Mouse (Mus musculus): ENCODE data around the gene Maml3. TPM values are rescaled to one million over a fixed set of nuclear protein-coding genes. Genes with fewer than 3 reads are reported as not detected.
A peak's percentile ranks its signal among the peaks of the same experiment; 100 is the strongest.

The Maml3 gene
- polyA plus RNA-seq, 1 experiment from 2014 or later = 5.0 TPM

GRCm38 (mm10) chr3:51717909-51718308, 387.0 kb downstream of the Maml3 start:
- H3K27me3 ChIP-seq (replicated peaks; ENCODE audit: control insufficient read depth, insufficient read depth, low read length) = no peaks in the 10 kb centered on the region
- no peaks in the 10 kb centered on the region for H3K4me1 ChIP-seq (replicated peaks; ENCODE audit: control insufficient read depth, insufficient read depth, low read length)
- 59% methylated on average over 4 of the region's 4 CpGs for WGBS
- no peak overlapping the region for H3K4me2 ChIP-seq (ENCODE audit: low read length)
- H3K36me3 ChIP-seq (ENCODE audit: control insufficient read depth, insufficient read depth) = no peaks in the 10 kb centered on the region
- no peak overlapping the region for H3K9ac ChIP-seq (replicated peaks; ENCODE audit: low read depth, low read length)
- ATAC-seq = no peak
- no peaks in the 10 kb centered on the region for H3K9me3 ChIP-seq (ENCODE audit: control insufficient read depth, low read length)
- H3K27ac ChIP-seq (ENCODE audit: low read length) = no peak overlapping the region
- no peak overlapping the region for H3K4me3 ChIP-seq (replicated peaks; ENCODE audit: low read length)

- Histone ChIP-seq H3K36me3 (ENCODE audit: control insufficient read depth, insufficient read depth) (no peaks in the 10 kb centered on the region), H3K9ac (replicated peaks; ENCODE audit: low read depth, low read length) (no peak overlapping the region), H3K27me3 (replicated peaks; ENCODE audit: control insufficient read depth, insufficient read depth, low read length) (no peaks in the 10 kb centered on the region), H3K4me1 (replicated peaks; ENCODE audit: control insufficient read depth, insufficient read depth, low read length) (no peaks in the 10 kb centered on the region), H3K27ac (ENCODE audit: low read length) (no peak overlapping the region), H3K4me2 (ENCODE audit: low read length) (no peak overlapping the region), H3K9me3 (ENCODE audit: control insufficient read depth, low read length) (no peaks in the 10 kb centered on the region), H3K4me3 (replicated peaks; ENCODE audit: low read length) (no peak overlapping the region)
- ATAC-seq = no peak
- WGBS = 79% methylated on average over 3 of the region's 3 CpGs
Observed at GRCm38 (mm10) chr3:51717455-51717854, 387.4 kb downstream of the Maml3 start.

GRCm38 (mm10) chr3:51714469-51714868, 390.4 kb downstream of the Maml3 start:
- Histone ChIP-seq H3K27ac (ENCODE audit: low read length) (no peak overlapping the region), H3K4me2 (ENCODE audit: low read length) (no peak overlapping the region), H3K9ac (replicated peaks; ENCODE audit: low read depth, low read length) (no peak overlapping the region), H3K9me3 (ENCODE audit: control insufficient read depth, low read length) (no peaks in the 10 kb centered on the region), H3K4me1 (replicated peaks; ENCODE audit: control insufficient read depth, insufficient read depth, low read length) (0 out of 2 replicates have a peak, but pooled peaks cover 2% of the 10 kb centered on the region), H3K27me3 (replicated peaks; ENCODE audit: control insufficient read depth, insufficient read depth, low read length) (no peaks in the 10 kb centered on the region), H3K4me3 (replicated peaks; ENCODE audit: low read length) (no peak overlapping the region), H3K36me3 (ENCODE audit: control insufficient read depth, insufficient read depth) (no peaks in the 10 kb centered on the region)
- ATAC-seq = no peak
- WGBS = 82% methylated on average over 5 of the region's 5 CpGs

- no peak overlapping the region for H3K27ac ChIP-seq (ENCODE audit: low read length)
- no peak for ATAC-seq
- H3K36me3 ChIP-seq (ENCODE audit: control insufficient read depth, insufficient read depth) = no peaks in the 10 kb centered on the region
- no peak overlapping the region for H3K4me3 ChIP-seq (replicated peaks; ENCODE audit: low read length)
- no peak overlapping the region for H3K9ac ChIP-seq (replicated peaks; ENCODE audit: low read depth, low read length)
- 18% methylated on average over 8 of the region's 8 CpGs for WGBS
- peaks cover 9% of the 10 kb centered on the region for H3K4me1 ChIP-seq (replicated peaks; ENCODE audit: control insufficient read depth, insufficient read depth, low read length)
- no peaks in the 10 kb centered on the region for H3K9me3 ChIP-seq (ENCODE audit: control insufficient read depth, low read length)
- H3K4me2 ChIP-seq (ENCODE audit: low read length) = no peak overlapping the region
- H3K27me3 ChIP-seq (replicated peaks; ENCODE audit: control insufficient read depth, insufficient read depth, low read length) = no peaks in the 10 kb centered on the region
Observed at GRCm38 (mm10) chr3:51713233-51713632, 391.6 kb downstream of the Maml3 start.

- Histone ChIP-seq H3K9me3 (ENCODE audit: control insufficient read depth, low read length) (no peaks in the 10 kb centered on the region), H3K9ac (replicated peaks; ENCODE audit: low read depth, low read length) (no peak overlapping the region), H3K27me3 (replicated peaks; ENCODE audit: control insufficient read depth, insufficient read depth, low read length) (no peaks in the 10 kb centered on the region), H3K4me2 (ENCODE audit: low read length) (no peak overlapping the region), H3K4me3 (replicated peaks; ENCODE audit: low read length) (no peak overlapping the region), H3K27ac (ENCODE audit: low read length) (no peak overlapping the region), H3K36me3 (ENCODE audit: control insufficient read depth, insufficient read depth) (no peaks in the 10 kb centered on the region), H3K4me1 (replicated peaks; ENCODE audit: control insufficient read depth, insufficient read depth, low read length) (peaks cover 9% of the 10 kb centered on the region)
- no peak for ATAC-seq
- WGBS = 38% methylated on average over 3 of the region's 3 CpGs
Observed at GRCm38 (mm10) chr3:51712382-51712781, 392.5 kb downstream of the Maml3 start.

- Histone ChIP-seq H3K4me3 (replicated peaks; ENCODE audit: low read length) (no peak overlapping the region), H3K9me3 (ENCODE audit: control insufficient read depth, low read length) (no peaks in the 10 kb centered on the region), H3K4me1 (replicated peaks; ENCODE audit: control insufficient read depth, insufficient read depth, low read length) (peaks cover 9% of the 10 kb centered on the region), H3K36me3 (ENCODE audit: control insufficient read depth, insufficient read depth) (no peaks in the 10 kb centered on the region), H3K27ac (ENCODE audit: low read length) (peak overlapping the region; percentile 72), H3K4me2 (ENCODE audit: low read length) (peak overlapping the region; percentile 32), H3K9ac (replicated peaks; ENCODE audit: low read depth, low read length) (peak overlapping the region; percentile 20; the same call in 1 of the 2 replicates), H3K27me3 (replicated peaks; ENCODE audit: control insufficient read depth, insufficient read depth, low read length) (no peaks in the 10 kb centered on the region)
- ATAC-seq = peak; percentile 62
- WGBS = 61% methylated on average over 21 of the region's 21 CpGs
Observed at GRCm38 (mm10) chr3:51708746-51709411, 396.0 kb downstream of the Maml3 start.

- H3K9ac ChIP-seq (replicated peaks; ENCODE audit: low read depth, low read length) = no peak overlapping the region
- peak overlapping the region; percentile 32 for H3K4me2 ChIP-seq (ENCODE audit: low read length)
- WGBS = 55% methylated on average over 1 of the region's 1 CpGs
- H3K4me3 ChIP-seq (replicated peaks; ENCODE audit: low read length) = no peak overlapping the region
- no peaks in the 10 kb centered on the region for H3K36me3 ChIP-seq (ENCODE audit: control insufficient read depth, insufficient read depth)
- H3K9me3 ChIP-seq (ENCODE audit: control insufficient read depth, low read length) = no peaks in the 10 kb centered on the region
- no peaks in the 10 kb centered on the region for H3K27me3 ChIP-seq (replicated peaks; ENCODE audit: control insufficient read depth, insufficient read depth, low read length)
- H3K27ac ChIP-seq (ENCODE audit: low read length) = peak overlapping the region; percentile 72
- peaks cover 9% of the 10 kb centered on the region for H3K4me1 ChIP-seq (replicated peaks; ENCODE audit: control insufficient read depth, insufficient read depth, low read length)
- peak; percentile 1; the same call in 1 of the 2 replicates for ATAC-seq
Observed at GRCm38 (mm10) chr3:51708375-51708745, 396.5 kb downstream of the Maml3 start.

DNA sequence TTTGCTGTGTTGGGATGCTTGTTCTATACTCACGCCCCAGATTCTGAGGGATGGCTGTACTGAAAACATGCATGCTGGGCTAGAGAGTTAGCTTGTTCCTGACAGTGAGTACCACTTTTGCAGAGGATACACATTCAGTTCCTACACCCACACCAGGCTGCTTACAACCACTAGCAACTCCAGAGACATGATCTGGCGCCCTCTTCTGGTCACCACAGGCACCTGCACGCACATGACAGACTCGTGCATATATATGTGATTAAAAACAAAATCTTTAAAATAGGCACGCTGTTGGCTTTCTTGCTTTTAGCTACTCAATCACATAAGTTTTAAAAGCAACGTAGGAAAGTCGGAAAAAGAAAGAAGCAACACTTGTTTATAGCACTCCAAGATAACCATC, 399.7 kb downstream of the Maml3 start:
- Histone ChIP-seq H3K9me3 (ENCODE audit: control insufficient read depth, low read length) (no peaks in the 10 kb centered on the region), H3K27me3 (replicated peaks; ENCODE audit: control insufficient read depth, insufficient read depth, low read length) (no peaks in the 10 kb centered on the region), H3K4me1 (replicated peaks; ENCODE audit: control insufficient read depth, insufficient read depth, low read length) (peaks cover 31% of the 10 kb centered on the region), H3K4me2 (ENCODE audit: low read length) (no peak overlapping the region), H3K27ac (ENCODE audit: low read length) (no peak overlapping the region), H3K4me3 (replicated peaks; ENCODE audit: low read length) (no peak overlapping the region), H3K36me3 (ENCODE audit: control insufficient read depth, insufficient read depth) (no peaks in the 10 kb centered on the region), H3K9ac (replicated peaks; ENCODE audit: low read depth, low read length) (no peak overlapping the region)
- WGBS = 88% methylated on average over 7 of the region's 7 CpGs
- ATAC-seq = no peak

DNA sequence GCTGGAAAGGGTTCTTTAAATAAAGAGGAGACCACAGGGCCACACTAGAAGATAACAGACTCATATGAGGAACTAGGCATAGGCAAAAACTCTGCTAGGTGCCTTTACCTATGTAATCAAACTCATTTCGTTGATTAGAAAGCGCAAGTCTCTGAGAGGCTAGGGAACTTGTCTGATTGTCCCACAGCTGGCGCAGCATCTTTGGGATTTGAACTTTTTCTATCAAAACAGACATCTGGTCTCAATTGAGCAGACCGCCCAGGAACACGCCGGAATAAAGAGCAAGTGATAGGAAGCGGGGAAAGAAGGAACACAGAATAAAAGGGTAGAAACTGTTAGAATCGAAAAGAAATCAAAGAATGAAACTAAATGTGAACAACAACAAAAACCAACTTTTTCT, 401.4 kb downstream of the Maml3 start:
- H3K4me1 ChIP-seq (replicated peaks; ENCODE audit: control insufficient read depth, insufficient read depth, low read length) = peaks cover 29% of the 10 kb centered on the region
- H3K27ac ChIP-seq (ENCODE audit: low read length) = no peak overlapping the region
- H3K36me3 ChIP-seq (ENCODE audit: control insufficient read depth, insufficient read depth) = no peaks in the 10 kb centered on the region
- no peaks in the 10 kb centered on the region for H3K27me3 ChIP-seq (replicated peaks; ENCODE audit: control insufficient read depth, insufficient read depth, low read length)
- H3K9me3 ChIP-seq (ENCODE audit: control insufficient read depth, low read length) = no peaks in the 10 kb centered on the region
- 83% methylated on average over 8 of the region's 8 CpGs for WGBS
- ATAC-seq = no peak
- no peak overlapping the region for H3K4me3 ChIP-seq (replicated peaks; ENCODE audit: low read length)
- H3K4me2 ChIP-seq (ENCODE audit: low read length) = no peak overlapping the region
- no peak overlapping the region for H3K9ac ChIP-seq (replicated peaks; ENCODE audit: low read depth, low read length)
